Mouse (Mus musculus) midbrain, postnatal 0 days (tissue): ENCODE data around the gene Hist1h2bc. TPM values are rescaled to one million over a fixed set of nuclear protein-coding genes. Genes with fewer than 3 reads are reported as not detected.

Experiments
- ATAC-seq: fragments of 200-750 bp; cut with Nextera tagmentation; 2 replicates; pipeline ENCODE4 v1.8.0; 2017; ENCODE audit warnings: moderate number of reproducible peaks, mild to moderate bottlenecking, moderate TSS enrichment, moderate library complexity; ENCODE audit not compliant: low FRiP score
- DNase-seq: peaks from one replicate; pipeline ENCODE4 v3.0.0-alpha.2; 2015; ENCODE audit warnings: low spot score
- H3K27ac ChIP-seq: fragments of 300-500 bp; sonication (generic); 2 replicates; pipeline ENCODE4 v1.5.1; 2014; ENCODE audit warnings: low read depth, mild to moderate bottlenecking, low read length, mixed read lengths
- H3K27me3 ChIP-seq: fragments of 300-500 bp; sonication (generic); 2 replicates; pipeline ENCODE4 v1.6.1; 2014; ENCODE audit warnings: low read length, control low read depth, mixed read lengths; ENCODE audit not compliant: insufficient read depth
- H3K36me3 ChIP-seq: fragments of 300-500 bp; sonication (generic); 2 replicates; pipeline ENCODE4 v1.6.1; 2014; ENCODE audit warnings: low read length, control low read depth, mixed read lengths; ENCODE audit not compliant: insufficient read depth
- H3K4me1 ChIP-seq: fragments of 300-500 bp; sonication (generic); 2 replicates; pipeline ENCODE4 v1.6.1; 2014; ENCODE audit warnings: mild to moderate bottlenecking, control low read depth, antibody characterized with exemption, low read length, mixed read lengths; ENCODE audit not compliant: insufficient read depth
- H3K4me2 ChIP-seq: fragments of 300-500 bp; sonication (generic); 2 replicates; pipeline ENCODE4 v1.6.1; 2014; ENCODE audit warnings: low read depth, mild to moderate bottlenecking, low read length, mixed read lengths; ENCODE audit not compliant: poor library complexity, severe bottlenecking
- H3K4me3 ChIP-seq: fragments of 300-500 bp; sonication (generic); 2 replicates; pipeline ENCODE4 v1.5.1; 2014; ENCODE audit warnings: low read depth, mild to moderate bottlenecking, low read length, moderate library complexity
- H3K9ac ChIP-seq: fragments of 300-500 bp; sonication (generic); replicated peaks from 2 replicates; pipeline ENCODE4 v1.6.1; 2014; ENCODE audit warnings: mild to moderate bottlenecking, low read length, moderate library complexity, mixed read lengths; ENCODE audit not compliant: poor library complexity, severe bottlenecking
- H3K9me3 ChIP-seq: fragments of 300-500 bp; sonication (generic); 2 replicates; pipeline ENCODE4 v1.6.1; 2016; ENCODE audit warnings: low read length, control low read depth
- CTCF ChIP-seq: IDR thresholded peaks from 2 replicates; pipeline ENCODE4 v1.5.1; 2016; ENCODE audit warnings: antibody characterized with exemption, mild to moderate bottlenecking
- WGBS: fragments of 180-500 bp; shearing (Covaris S2); extraction: QIAGEN DNeasy Blood & Tissue Kit; methylation state at CpG from one replicate; pipeline ENCODE4 v1.1.7; 2014; 5-methylcytosine and 5-hydroxymethylcytosine counted together
- polyA plus RNA-seq: library from polyadenylated mRNA; unstranded; fragments of >200 nt; fragmentation: Nextera tagmentation; extraction: Ambion mirVana; gene quantifications from 2 replicates; pipeline ENCODE4 v1.2.1, GENCODE M21; 2015
- total RNA-seq: library from RNA; depleted of rRNA; stranded (reverse); fragments of >200 nt; gene quantifications from 2 replicates; pipeline ENCODE4 v1.2.3, GENCODE M21; 2014

Gene Hist1h2bc
- total and polyA plus RNA-seq, 2 experiments from 2014 or later, result 23.7 to 125 TPM

DNA sequence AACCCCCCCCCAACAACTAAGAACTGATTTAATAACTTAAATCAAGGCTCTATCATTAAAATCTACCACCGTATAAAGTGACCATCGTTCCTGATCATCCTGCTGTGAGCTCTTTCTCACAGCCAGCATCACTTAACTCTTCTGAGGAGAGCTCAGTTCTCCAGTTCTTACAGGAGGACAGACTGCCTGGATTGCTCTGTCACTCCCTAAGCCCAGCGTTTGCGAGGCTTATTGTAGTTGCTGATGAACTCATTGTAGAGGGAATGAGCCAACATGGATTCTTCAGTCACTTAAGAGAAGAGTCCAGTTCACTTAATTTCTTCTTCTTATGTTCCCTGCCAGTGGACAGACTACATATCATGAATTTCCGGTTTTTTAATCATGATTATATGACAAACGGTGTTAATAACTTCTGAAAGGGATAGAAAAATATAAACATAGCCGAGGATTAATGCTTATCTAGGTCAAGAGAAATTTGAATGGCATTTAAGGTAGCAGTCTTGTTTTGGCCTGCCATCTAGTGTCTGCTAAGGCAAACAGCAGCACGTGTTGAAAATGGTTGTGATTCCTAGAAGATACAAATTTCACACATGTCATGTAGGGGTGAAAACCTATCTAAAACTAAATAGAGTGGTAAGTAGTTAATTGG lies 48.3 kb downstream of the Hist1h2bc start:
- H3K9ac ChIP-seq, result no peak overlapping the region

DNA sequence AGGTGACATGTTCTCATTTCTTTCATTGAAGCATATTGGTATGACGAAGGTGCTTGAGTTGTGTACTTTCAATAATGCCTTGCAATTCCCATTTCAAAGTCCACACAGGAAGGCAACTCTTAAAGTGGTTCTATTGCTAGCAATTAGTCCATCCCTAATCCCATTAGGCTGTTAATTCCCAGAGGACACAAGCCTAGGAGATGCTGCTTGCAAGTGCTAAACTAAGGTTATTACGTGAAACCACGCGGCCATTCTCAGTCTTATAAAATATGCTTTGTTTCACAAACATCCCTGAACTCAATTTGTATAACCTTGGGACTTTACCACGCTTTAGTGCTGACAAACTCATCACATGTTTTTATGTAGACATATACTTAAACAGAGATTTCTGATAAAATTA lies 53.1 kb downstream of the Hist1h2bc start:
- H3K27ac ChIP-seq, result no peak overlapping the region
- no peak for TF ChIP-seq CTCF

More for the DNA sequence above, 48.3 kb downstream of the Hist1h2bc start:
- H3K27me3 ChIP-seq, result no peaks in the 10 kb centered on the region
- no peaks in the 10 kb centered on the region for H3K36me3 ChIP-seq
- 0 out of 2 replicates have a peak, but pooled peaks have one; percentile 66 for ATAC-seq
- TF ChIP-seq CTCF, result peak; percentile 91
- 21% methylated on average over 8 of the region's 8 CpGs for whole genome bisulfite sequencing
- H3K4me3 ChIP-seq, result no peak overlapping the region
- no peak overlapping the region for H3K27ac ChIP-seq
- DNase-seq, result peak; percentile 69
- no peak overlapping the region for H3K4me2 ChIP-seq
- H3K9me3 ChIP-seq, result no peaks in the 10 kb centered on the region
- no peaks in the 10 kb centered on the region for H3K4me1 ChIP-seq

DNA sequence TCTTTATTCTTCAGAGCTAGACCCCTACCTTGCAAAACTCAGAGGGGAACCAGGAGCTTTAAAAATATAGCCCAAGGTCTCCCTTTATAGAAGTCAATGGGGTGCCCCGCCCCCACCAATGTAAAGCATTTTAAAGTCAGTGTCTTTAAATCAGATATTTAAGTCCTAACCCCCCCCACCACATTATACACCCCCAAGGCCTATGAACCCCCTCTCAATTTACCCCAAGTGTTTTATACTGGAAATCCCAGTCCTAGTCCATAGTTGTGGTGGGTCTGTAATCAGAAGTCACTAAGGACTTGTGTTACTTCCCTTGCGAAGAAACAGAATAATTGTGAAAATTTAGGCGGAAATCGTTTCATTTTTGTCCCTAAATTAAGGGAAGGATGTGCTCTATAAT lies 54.0 kb downstream of the Hist1h2bc start:
- WGBS, result 24% methylated on average over 4 of the region's 4 CpGs
- H3K4me3 ChIP-seq, result peak overlapping the region; percentile 56
- H3K9me3 ChIP-seq, result no peaks in the 10 kb centered on the region
- TF ChIP-seq CTCF, result no peak
- DNase-seq (no peak), ATAC-seq (no peak)
- H3K9ac ChIP-seq, result peak overlapping the region; percentile 55; the same call in 1 of the 2 replicates
- H3K4me1 ChIP-seq, result no peaks in the 10 kb centered on the region
- peak overlapping the region; percentile 99 for H3K4me2 ChIP-seq
- H3K36me3 ChIP-seq, result no peaks in the 10 kb centered on the region
- H3K27me3 ChIP-seq, result no peaks in the 10 kb centered on the region
- peak overlapping the region; percentile 78 for H3K27ac ChIP-seq

More for the DNA sequence above, 53.1 kb downstream of the Hist1h2bc start:
- Histone ChIP-seq H3K9me3 (no peaks in the 10 kb centered on the region), H3K36me3 (no peaks in the 10 kb centered on the region), H3K27me3 (no peaks in the 10 kb centered on the region), H3K4me2 (no peak overlapping the region), H3K9ac (no peak overlapping the region), H3K4me1 (no peaks in the 10 kb centered on the region), H3K4me3 (no peak overlapping the region)
- 65% methylated on average over 5 of the region's 5 CpGs for WGBS
- ATAC-seq (no peak), DNase-seq (no peak)

DNA sequence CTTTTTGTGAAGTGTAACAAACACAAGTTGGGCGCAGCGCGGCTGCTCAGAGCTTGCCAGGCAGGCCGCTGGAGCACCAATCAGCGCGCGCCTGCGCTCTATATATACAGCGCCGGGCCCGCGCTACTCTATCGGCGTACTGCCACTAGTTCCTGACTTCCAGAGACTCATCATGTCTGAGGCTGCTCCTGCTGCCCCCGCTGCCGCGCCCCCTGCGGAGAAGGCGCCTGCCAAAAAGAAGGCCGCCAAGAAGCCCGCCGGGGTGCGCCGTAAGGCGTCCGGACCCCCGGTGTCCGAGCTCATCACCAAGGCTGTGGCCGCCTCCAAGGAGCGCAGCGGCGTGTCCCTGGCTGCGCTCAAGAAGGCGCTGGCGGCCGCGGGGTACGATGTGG lies 54.7 kb downstream of the Hist1h2bc start, which contains the start of gene Hist1h1c:
Hist1h1c (plus strand) TSS at position 132 of the 392 bp plus-strand sequence.
- peak within 1 kb of the TSS; percentile 56 for H3K4me3 ChIP-seq
- no peaks in the 10 kb centered on the region for H3K36me3 ChIP-seq
- DNase-seq (peak; percentile 93), ATAC-seq (peak; percentile 94)
- no peak for TF ChIP-seq CTCF
- H3K9ac ChIP-seq, result peak within 1 kb of the TSS; percentile 55
- WGBS, result under 1% methylated on average over 30 of the region's 38 CpGs
- H3K9me3 ChIP-seq, result no peaks in the 10 kb centered on the region
- H3K27me3 ChIP-seq, result no peaks in the 10 kb centered on the region
- peak within 1 kb of the TSS; percentile 78 for H3K27ac ChIP-seq
- peak within 1 kb of the TSS; percentile 99 for H3K4me2 ChIP-seq
- no peaks in the 10 kb centered on the region for H3K4me1 ChIP-seq

DNA sequence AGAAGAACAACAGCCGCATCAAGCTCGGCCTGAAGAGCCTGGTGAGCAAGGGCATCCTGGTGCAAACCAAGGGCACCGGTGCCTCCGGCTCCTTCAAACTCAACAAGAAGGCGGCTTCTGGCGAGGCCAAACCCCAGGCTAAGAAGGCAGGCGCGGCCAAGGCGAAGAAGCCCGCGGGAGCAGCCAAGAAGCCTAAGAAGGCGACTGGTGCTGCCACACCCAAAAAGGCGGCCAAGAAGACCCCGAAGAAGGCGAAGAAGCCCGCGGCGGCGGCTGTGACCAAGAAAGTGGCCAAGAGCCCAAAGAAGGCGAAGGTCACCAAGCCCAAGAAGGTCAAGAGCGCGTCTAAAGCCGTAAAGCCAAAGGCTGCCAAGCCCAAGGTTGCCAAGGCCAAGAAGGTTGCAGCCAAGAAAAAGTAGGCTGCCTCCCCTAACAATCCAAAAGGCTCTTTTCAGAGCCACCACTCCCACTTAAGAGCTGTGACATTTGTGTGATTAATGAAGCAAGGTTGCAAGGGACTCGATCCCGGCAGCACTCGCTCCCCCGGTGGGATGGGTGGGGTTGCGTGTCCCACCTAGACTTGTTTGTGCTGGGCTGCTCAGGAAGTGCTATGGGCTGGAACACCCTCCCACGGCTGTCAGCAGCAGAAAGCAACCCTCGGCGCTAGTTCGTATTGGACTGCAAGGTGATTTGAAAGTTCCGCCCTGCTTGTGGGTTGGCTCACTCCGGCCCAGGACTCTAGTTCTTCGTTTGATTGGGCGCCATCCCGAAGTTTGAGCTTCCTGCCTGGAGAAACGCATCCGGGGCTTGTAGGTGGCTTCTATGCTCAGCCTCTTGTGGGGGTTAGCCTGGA lies 55.3 kb downstream of the Hist1h2bc start:
- WGBS, result 1% methylated on average over 39 of the region's 39 CpGs
- Histone ChIP-seq H3K4me1 (no peaks in the 10 kb centered on the region), H3K9me3 (no peaks in the 10 kb centered on the region), H3K9ac (peak overlapping the region; percentile 55), H3K4me2 (peak overlapping the region; percentile 99), H3K36me3 (no peaks in the 10 kb centered on the region), H3K4me3 (peak overlapping the region; percentile 56), H3K27ac (peak overlapping the region; percentile 78), H3K27me3 (no peaks in the 10 kb centered on the region)
- no peak for TF ChIP-seq CTCF
- DNase-seq (peak; percentile 97), ATAC-seq (peak; percentile 89)

DNA sequence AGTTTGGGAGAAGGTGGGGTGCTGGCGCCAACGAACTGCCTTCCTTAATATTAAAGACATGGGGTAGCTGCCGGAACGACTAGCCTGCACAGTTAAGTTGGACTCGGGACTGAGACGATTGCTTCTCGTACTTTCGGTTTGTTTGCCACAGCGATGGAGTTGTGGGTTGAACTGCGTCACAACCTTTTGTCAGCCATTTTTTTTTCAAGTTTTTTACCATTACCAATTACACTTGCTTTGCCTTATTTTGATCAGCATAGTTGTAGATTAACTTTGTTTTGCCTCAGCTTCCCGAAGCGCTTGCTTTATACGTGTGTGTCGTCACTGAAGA lies 55.9 kb downstream of the Hist1h2bc start:
- H3K9me3 ChIP-seq, result no peaks in the 10 kb centered on the region
- H3K4me2 ChIP-seq, result peak overlapping the region; percentile 99
- no peaks in the 10 kb centered on the region for H3K4me1 ChIP-seq
- H3K9ac ChIP-seq, result peak overlapping the region; percentile 55; the same call in 1 of the 2 replicates
- ATAC-seq, result no peak; the same call in 1 of the 2 replicates
- H3K27me3 ChIP-seq, result no peaks in the 10 kb centered on the region
- peak overlapping the region; percentile 44 for H3K27ac ChIP-seq
- H3K4me3 ChIP-seq, result peak overlapping the region; percentile 56
- 1% methylated on average over 14 of the region's 14 CpGs for WGBS
- no peak for DNase-seq
- TF ChIP-seq CTCF, result no peak
- no peaks in the 10 kb centered on the region for H3K36me3 ChIP-seq
